ENCODE assay signal across 8 mouse cellular contexts in the genomic region with DNA sequence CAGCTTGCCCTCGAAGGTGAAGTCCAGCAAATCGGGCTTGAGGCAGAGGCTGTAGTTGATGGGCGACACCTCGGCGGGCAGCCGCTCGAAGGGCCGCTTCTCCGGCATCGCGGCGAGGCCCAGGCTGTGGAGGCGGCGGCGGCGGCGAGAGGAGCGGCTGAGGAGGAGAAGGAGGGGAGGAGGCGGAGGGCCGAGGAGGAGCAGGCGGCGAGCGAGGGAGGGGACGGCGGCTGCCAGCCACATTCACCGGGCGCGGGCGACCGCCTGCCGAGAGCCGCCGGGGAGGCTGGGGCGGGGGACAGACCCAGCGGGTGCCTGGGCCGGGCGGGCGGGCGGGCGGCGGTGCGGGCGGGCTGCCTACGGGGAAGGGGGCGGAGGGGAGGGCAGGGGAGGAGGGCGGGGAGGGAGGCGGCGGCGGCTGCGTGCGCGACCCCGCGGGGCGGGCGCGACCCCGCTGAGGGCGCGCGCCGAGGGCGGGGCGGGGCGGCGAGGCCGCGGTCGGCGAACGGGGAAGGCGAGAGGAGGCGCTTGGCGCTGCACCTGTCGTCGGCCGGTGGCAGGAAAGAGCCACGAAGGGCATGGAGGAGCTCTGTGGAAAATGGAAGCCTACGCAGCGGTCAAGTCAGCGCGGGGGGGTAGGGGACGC. TPM values are rescaled to one million over a fixed set of nuclear protein-coding genes. Genes with fewer than 3 reads are reported as not detected.
DNase-seq lines count a peak whose midpoint lies in the region; ATAC-seq and TF ChIP-seq lines count a peak whose summit lies in the region.

Npepps (minus strand) TSS at position 423 of the 646 bp plus-strand sequence.

- H3K4me1 ChIP-seq in erythroblast, embryonic 14.5 days (ENCODE audit: control insufficient read depth): peaks cover 31% of the 10 kb centered on the region
- peaks cover 25% of the 10 kb centered on the region for H3K4me1 ChIP-seq in heart, embryonic 12.5 days (replicated peaks)
- H3K4me1 ChIP-seq in kidney, postnatal 0 days (replicated peaks; ENCODE audit: insufficient read depth, low read length): peaks cover 10% of the 10 kb centered on the region; the same call in 1 of the 2 replicates
- peaks cover 38% of the 10 kb centered on the region for H3K4me1 ChIP-seq in liver, embryonic 13.5 days (replicated peaks)
- H3K4me1 ChIP-seq in stomach, embryonic 14.5 days (ENCODE audit: control insufficient read depth, insufficient read depth, low read length): peaks cover 18% of the 10 kb centered on the region; the same call in 1 of the 2 replicates

- no peaks in the 10 kb centered on the region for H3K36me3 ChIP-seq in erythroblast, embryonic 14.5 days (ENCODE audit: control insufficient read depth)
- H3K36me3 ChIP-seq in heart, embryonic 12.5 days: no peaks in the 10 kb centered on the region
- no peaks in the 10 kb centered on the region for H3K36me3 ChIP-seq in kidney, postnatal 0 days (ENCODE audit: insufficient read depth, low read length)
- H3K36me3 ChIP-seq in liver, embryonic 13.5 days: no peaks in the 10 kb centered on the region
- no peaks in the 10 kb centered on the region for H3K36me3 ChIP-seq in stomach, embryonic 14.5 days (ENCODE audit: control insufficient read depth, insufficient read depth, low read length)

- peak; percentile 85 for ATAC-seq in heart, embryonic 12.5 days (ENCODE audit: insufficient number of reproducible peaks, low FRiP score)
- peak; percentile 72 for ATAC-seq in kidney, postnatal 0 days (replicated peaks; ENCODE audit: low FRiP score, low read depth)
- ATAC-seq in liver, embryonic 13.5 days (ENCODE audit: low read depth): peak; percentile 84
- peak; percentile 78 for ATAC-seq in stomach, embryonic 14.5 days (ENCODE audit: insufficient number of reproducible peaks, insufficient read depth, low FRiP score, low read depth)

- no peak for TF ChIP-seq CTCF in kidney, postnatal 0 days (IDR thresholded peaks at IDR 0.05; ENCODE audit: low read depth)

- no peaks in the 10 kb centered on the region for H3K9me3 ChIP-seq in erythroblast, embryonic 14.5 days (ENCODE audit: control insufficient read depth, low read length)
- H3K9me3 ChIP-seq in heart, embryonic 12.5 days (replicated peaks): no peaks in the 10 kb centered on the region
- H3K9me3 ChIP-seq in kidney, postnatal 0 days (replicated peaks; ENCODE audit: low read length): no peaks in the 10 kb centered on the region
- no peaks in the 10 kb centered on the region for H3K9me3 ChIP-seq in liver, embryonic 13.5 days (replicated peaks)
- no peaks in the 10 kb centered on the region for H3K9me3 ChIP-seq in stomach, embryonic 14.5 days (ENCODE audit: control insufficient read depth, low read depth, low read length)

- H3K4me2 ChIP-seq in heart, embryonic 12.5 days: peak within 1 kb of the TSS; percentile 74
- peak within 1 kb of the TSS; percentile 68 for H3K4me2 ChIP-seq in kidney, postnatal 0 days (ENCODE audit: low read length)
- H3K4me2 ChIP-seq in liver, embryonic 13.5 days: peak within 1 kb of the TSS; percentile 97
- peak within 1 kb of the TSS; percentile 65 for H3K4me2 ChIP-seq in stomach, embryonic 14.5 days (replicated peaks; ENCODE audit: low read depth, low read length)

- peak within 1 kb of the TSS; percentile 100 for H3K9ac ChIP-seq in heart, embryonic 12.5 days
- H3K9ac ChIP-seq in kidney, postnatal 0 days (ENCODE audit: low read depth, low read length): peak within 1 kb of the TSS; percentile 100
- H3K9ac ChIP-seq in liver, embryonic 13.5 days: peak within 1 kb of the TSS; percentile 97
- peak within 1 kb of the TSS; percentile 99 for H3K9ac ChIP-seq in stomach, embryonic 14.5 days (replicated peaks; ENCODE audit: low read depth, low read length)

- H3K4me3 ChIP-seq in erythroblast, embryonic 14.5 days (replicated peaks): peak within 1 kb of the TSS; percentile 86
- peak within 1 kb of the TSS; percentile 84 for H3K4me3 ChIP-seq in heart, embryonic 12.5 days
- peak within 1 kb of the TSS; percentile 99 for H3K4me3 ChIP-seq in kidney, postnatal 0 days (replicated peaks; ENCODE audit: low read depth, low read length)
- peak within 1 kb of the TSS; percentile 95 for H3K4me3 ChIP-seq in liver, embryonic 13.5 days (replicated peaks)
- peak within 1 kb of the TSS; percentile 97 for H3K4me3 ChIP-seq in stomach, embryonic 14.5 days (ENCODE audit: low read depth, low read length)

- H3K27ac ChIP-seq in heart, embryonic 12.5 days (ENCODE audit: poor library complexity, severe bottlenecking): peak within 1 kb of the TSS; percentile 98
- H3K27ac ChIP-seq in kidney, postnatal 0 days: peak within 1 kb of the TSS; percentile 98
- H3K27ac ChIP-seq in liver, embryonic 13.5 days: peak within 1 kb of the TSS; percentile 90
- peak within 1 kb of the TSS; percentile 95 for H3K27ac ChIP-seq in stomach, embryonic 14.5 days (ENCODE audit: low read length)

- DNase-seq in CD4-positive, CD25-positive, alpha-beta regulatory T cell, adult 2 months (ENCODE audit: low read depth, low spot score): peak; percentile 89
- DNase-seq in brain, embryonic 18.5 days (ENCODE audit: low read depth, low spot score): peak; percentile 22
- peak; percentile 80 for DNase-seq in kidney, postnatal 0 days (ENCODE audit: low spot score)
- peak; percentile 69 for DNase-seq in liver, embryonic 13.5 days
- peak; percentile 57 to 69 for DNase-seq in natural killer cell, adult 2 months (ENCODE audit: low spot score in 2 of 2)

- H3K27me3 ChIP-seq in erythroblast, embryonic 14.5 days (ENCODE audit: control insufficient read depth): peaks cover 5% of the 10 kb centered on the region; the same call in 1 of the 2 replicates
- H3K27me3 ChIP-seq in heart, embryonic 12.5 days (replicated peaks): no peaks in the 10 kb centered on the region
- no peaks in the 10 kb centered on the region for H3K27me3 ChIP-seq in kidney, postnatal 0 days (ENCODE audit: insufficient read depth, low read length)
- no peaks in the 10 kb centered on the region; the same call in 1 of the 2 replicates for H3K27me3 ChIP-seq in liver, embryonic 13.5 days
- H3K27me3 ChIP-seq in stomach, embryonic 14.5 days (ENCODE audit: control insufficient read depth, insufficient read depth, low read length): no peaks in the 10 kb centered on the region

- under 1% methylated on average over 49 of the region's 83 CpGs for WGBS in heart, embryonic 12.5 days
- under 1% methylated on average over 71 of the region's 83 CpGs for WGBS in kidney, postnatal 0 days
- WGBS in liver, embryonic 13.5 days (ENCODE audit: insufficient replicate concordance): under 1% methylated on average over 67 of the region's 83 CpGs
- WGBS in stomach, embryonic 14.5 days: under 1% methylated on average over 42 of the region's 83 CpGs

RNA-seq across cellular contexts. Expression of gene Npepps, which starts in this region (rescaled TPM):
- 1.5 and 2.9 TPM in 2 replicates for polyA plus RNA-seq in erythroblast, embryonic 14.5 days (2012)
- polyA plus RNA-seq in heart, embryonic 12.5 days (2016; fragmentation: Nextera tagmentation; extraction: Ambion mirVana): 87.8 and 95.3 TPM in 2 replicates
- polyA plus RNA-seq in kidney, postnatal 0 days (2015; fragmentation: Nextera tagmentation; extraction: Ambion mirVana): 46.5 TPM in 2 replicates
- polyA plus RNA-seq in liver, embryonic 13.5 days (2015; fragmentation: Nextera tagmentation; extraction: Ambion mirVana): 19.1 and 22.0 TPM in 2 replicates
- polyA plus RNA-seq in stomach, embryonic 14.5 days (2014; fragmentation: Nextera tagmentation; extraction: Ambion mirVana): 90.7 and 101 TPM in 2 replicates

Comparison
In these comparisons a context has a peak if more than half of its experiments do, and no peak if none do; other contexts are left out.
1. Peak in every context shown above with its lines: DNase-seq, ATAC-seq, H3K4me3 ChIP-seq and H3K27ac ChIP-seq.
2. DNase-seq: peak in every context shown above with its lines; median percentile 89 in CD4-positive, CD25-positive, alpha-beta regulatory T cell, adult 2 months; 80 in kidney, postnatal 0 days; 69 in liver, embryonic 13.5 days; 63 in natural killer cell, adult 2 months; 22 in brain, embryonic 18.5 days.